In the genomic region with DNA sequence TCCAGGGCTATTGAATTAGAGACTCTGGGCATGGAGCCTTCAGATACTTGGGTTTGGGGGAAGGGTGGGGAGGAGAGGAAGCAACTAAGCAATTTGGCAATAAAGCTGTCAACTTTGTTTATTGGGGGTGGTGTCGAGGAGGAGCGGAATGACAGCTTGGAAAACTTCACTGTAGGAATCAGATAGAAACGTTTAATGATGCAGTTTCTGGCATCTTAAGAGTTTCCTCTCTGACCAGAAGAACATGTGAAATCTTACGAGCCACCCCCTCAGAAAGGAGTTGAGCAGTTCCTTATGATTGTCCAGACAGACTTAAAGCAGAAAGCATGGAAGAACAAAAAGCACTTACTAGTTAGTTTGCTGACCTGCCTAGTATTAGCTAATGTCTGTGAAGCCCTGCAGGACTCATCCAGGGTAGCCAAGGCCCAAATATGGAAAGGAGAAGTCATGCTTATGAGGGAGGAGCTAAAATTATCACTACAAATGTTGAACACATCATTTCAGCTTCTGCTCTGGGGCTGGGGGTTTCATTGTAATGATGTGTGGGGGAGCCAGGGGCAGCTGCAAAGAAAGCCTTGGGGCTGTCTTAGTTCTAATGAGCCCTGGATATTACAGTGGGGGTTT, we compare ENCODE assay signal across 19 mouse cellular contexts.
DNase-seq lines count a peak whose midpoint lies in the region; ATAC-seq and TF ChIP-seq lines count a peak whose summit lies in the region.
"Had no signal": no experiment of that assay in that cellular context is flagged by ENCODE, and none has a peak within 500 bp of the region (broad histone marks: within the 10 kb centered on the region; RNA-seq: fewer than 3 reads in every experiment).

No protein-coding gene starts in this region.

- H3K4me2 ChIP-seq in lung, embryonic 16.5 days (ENCODE audit: low read depth, low read length), result no peak overlapping the region
- H3K4me2 ChIP-seq: heart, embryonic 12.5 days; liver, embryonic 11.5 days; midbrain, embryonic 11.5 days had no signal

- DNase-seq in lung, adult 2 months, result no peak
- DNase-seq in lung, postnatal 36 days, result peak; percentile 7
- DNase-seq in cerebellum, postnatal 4 days (ENCODE audit: low spot score in 2 of 2), result no peak
- DNase-seq in cerebellum, adult 11 months, result no peak
- DNase-seq: adrenal gland, postnatal 36 days; gastrocnemius, postnatal 25 days; heart, postnatal 4 days; thymus, postnatal 4 days had no signal

- no peaks in the 10 kb centered on the region for H3K36me3 ChIP-seq in lung, embryonic 16.5 days (ENCODE audit: control insufficient read depth, insufficient read depth, low read length)
- H3K36me3 ChIP-seq: heart, embryonic 12.5 days had no signal

- H3K27me3 ChIP-seq in lung, embryonic 16.5 days (ENCODE audit: control insufficient read depth, insufficient read depth, low read depth, low read length), result no peaks in the 10 kb centered on the region
- H3K27me3 ChIP-seq: heart, embryonic 12.5 days had no signal

- no peak overlapping the region for H3K9ac ChIP-seq in lung, embryonic 16.5 days (ENCODE audit: low read length)
- H3K9ac ChIP-seq: heart, embryonic 12.5 days had no signal

- no peak for TF ChIP-seq POLR2A in lung, adult 2 months (IDR thresholded peaks at IDR 0.05; ENCODE audit: borderline replicate concordance, extremely low read depth, low read depth, low read length)

- WGBS in lung, embryonic 16.5 days, result 40% methylated on average over 4 of the region's 4 CpGs
- 51% methylated on average over 4 of the region's 4 CpGs for WGBS in lung, adult 2 months

- 0 out of 2 replicates have a peak, but pooled peaks cover 2% of the 10 kb centered on the region for H3K4me1 ChIP-seq in lung, embryonic 16.5 days (replicated peaks; ENCODE audit: control insufficient read depth, insufficient read depth, low read length)
- H3K4me1 ChIP-seq in lung, adult 2 months (ENCODE audit: control insufficient read depth, insufficient read depth, low read length), result no peaks in the 10 kb centered on the region

- TF ChIP-seq CTCF in lung, adult 2 months (IDR thresholded peaks at IDR 0.05; ENCODE audit: insufficient read depth, low read length), result no peak

- no peak overlapping the region for H3K4me3 ChIP-seq in lung, embryonic 16.5 days (ENCODE audit: low read length)
- no peak overlapping the region for H3K4me3 ChIP-seq in lung, adult 2 months (replicated peaks; ENCODE audit: extremely low read depth, low read depth, low read length)
- H3K4me3 ChIP-seq: erythroblast, embryonic 14.5 days; heart, embryonic 12.5 days; layer of hippocampus, adult 2 months had no signal

- H3K9me3 ChIP-seq in lung, embryonic 16.5 days (ENCODE audit: control insufficient read depth, low read length), result no peaks in the 10 kb centered on the region
- H3K9me3 ChIP-seq: G1E; heart, embryonic 12.5 days had no signal

- H3K27ac ChIP-seq in lung, embryonic 16.5 days (ENCODE audit: low read length), result peak overlapping the region; percentile 58
- H3K27ac ChIP-seq: layer of hippocampus, adult 2 months; stomach, postnatal 0 days had no signal

- peak; percentile 84 for ATAC-seq in lung, embryonic 16.5 days (ENCODE audit: low read depth)
- peak; percentile 76 for ATAC-seq in granulocyte monocyte progenitor cell, adult 5-6 weeks (replicated peaks; ENCODE audit: poor library complexity, severe bottlenecking)
- ATAC-seq in inflammation-experienced regulatory T-cells, adult 6 months, result no peak
- ATAC-seq: forebrain, embryonic 16.5 days had no signal
